Mouse (Mus musculus): ENCODE measurements at regions not wholly inside any gene's neighbourhood (a gene's known extent, or its start where the extent isn't known, plus 50 kb on each side); places are given as distances from the start of the nearest gene placed in this dataset.

- DNase-seq (ENCODE audit: low read depth) = peak; percentile 58
These were observed 105.5 kb downstream of the Tmem17 start for GRCm38 (mm10) chr11:22617204-22617874.

- no peak for DNase-seq (ENCODE audit: low read depth)
These were observed 109.2 kb downstream of the Tmem17 start for GRCm38 (mm10) chr11:22620912-22621705.

- DNase-seq (ENCODE audit: low read depth) = no peak
These were observed 110.0 kb downstream of the Tmem17 start for GRCm38 (mm10) chr11:22621868-22622267.

GRCm38 (mm10) chr11:22622496-22622997, 110.7 kb downstream of the Tmem17 start:
- DNase-seq (ENCODE audit: low read depth) = no peak

- no peak for DNase-seq (ENCODE audit: low read depth)
These were observed 114.5 kb downstream of the Tmem17 start for GRCm38 (mm10) chr11:22626407-22626806.

GRCm38 (mm10) chr11:22628497-22628896, 116.6 kb downstream of the Tmem17 start:
- DNase-seq (ENCODE audit: low read depth) = no peak

GRCm38 (mm10) chr11:22628979-22629378, 117.1 kb downstream of the Tmem17 start:
- no peak for DNase-seq (ENCODE audit: low read depth)

- DNase-seq (ENCODE audit: low read depth) = no peak
These were observed 117.7 kb downstream of the Tmem17 start for GRCm38 (mm10) chr11:22629581-22629980.

- no peak for DNase-seq (ENCODE audit: low read depth)
These were observed 118.1 kb downstream of the Tmem17 start for GRCm38 (mm10) chr11:22629991-22630390.

GRCm38 (mm10) chr11:22630982-22631381, 119.1 kb downstream of the Tmem17 start:
- no peak for DNase-seq (ENCODE audit: low read depth)

- DNase-seq (ENCODE audit: low read depth) = peak; percentile 44
These were observed 119.9 kb downstream of the Tmem17 start for GRCm38 (mm10) chr11:22631606-22632313.

- no peak for DNase-seq (ENCODE audit: low read depth)
These were observed 120.4 kb downstream of the Tmem17 start for GRCm38 (mm10) chr11:22632314-22632700.

- no peak for DNase-seq (ENCODE audit: low read depth)
These were observed 121.1 kb downstream of the Tmem17 start for GRCm38 (mm10) chr11:22632988-22633387.

GRCm38 (mm10) chr11:22633961-22634360, 122.1 kb downstream of the Tmem17 start:
- DNase-seq (ENCODE audit: low read depth) = no peak

GRCm38 (mm10) chr11:22635021-22635420, 123.1 kb downstream of the Tmem17 start:
- no peak for DNase-seq (ENCODE audit: low read depth)

- no peak for DNase-seq (ENCODE audit: low read depth)
These were observed 124.4 kb downstream of the Tmem17 start for GRCm38 (mm10) chr11:22636321-22636720.

- no peak for DNase-seq (ENCODE audit: low read depth)
These were observed 125.1 kb downstream of the Tmem17 start for GRCm38 (mm10) chr11:22636761-22637557.

- DNase-seq (ENCODE audit: low read depth) = no peak
These were observed 126.3 kb downstream of the Tmem17 start for GRCm38 (mm10) chr11:22638171-22638570.

- no peak for DNase-seq (ENCODE audit: low read depth)
These were observed 126.8 kb downstream of the Tmem17 start for GRCm38 (mm10) chr11:22638700-22639099.

GRCm38 (mm10) chr11:22640371-22640990, 128.6 kb downstream of the Tmem17 start:
- DNase-seq (ENCODE audit: low read depth) = no peak

- DNase-seq (ENCODE audit: low read depth) = no peak
These were observed 129.6 kb downstream of the Tmem17 start for GRCm38 (mm10) chr11:22641450-22641849.

Data from c-Kit-positive CD71-negative TER-119-negative erythroid progenitor cells, embryonic 14.5 days (primary cell).